Mouse (Mus musculus) brain, embryonic 14.5 days (tissue): ENCODE results near the gene Rnase1.
"Not testable (repeated sequence)": the region's sequence is repeated elsewhere in the genome, so short reads cannot be mapped to it uniquely, and the experiment has no call there.

ENCODE experiments used
- CTCF ChIP-seq: fragments of 200-500 bp; IDR thresholded peaks from 2 replicates; pipeline ENCODE4 v1.5.1; 2012; ENCODE audit warnings: inconsistent platforms, mild to moderate bottlenecking, moderate library complexity, borderline replicate concordance; ENCODE audit not compliant: insufficient read depth, insufficient read length; ENCODE audit errors: extremely low read depth
- POLR2A ChIP-seq: fragments of 200-500 bp; IDR thresholded peaks from 2 replicates; pipeline ENCODE4 v1.6.1; 2012; ENCODE audit warnings: mild to moderate bottlenecking, inconsistent platforms, borderline replicate concordance; ENCODE audit not compliant: poor library complexity, insufficient read depth, insufficient read length, severe bottlenecking; ENCODE audit errors: extremely low read depth

GRCm38 (mm10) chr14:51172947-51173346 lies 26.4 kb upstream of the Rnase1 start:
- not testable (repeated sequence) for TF ChIP-seq CTCF, POLR2A
